Mouse (Mus musculus) megakaryocyte, embryonic 14.5 days (primary cell): ENCODE data around the gene Klhl6.

Experiments used
- FLI1 ChIP-seq: IDR thresholded peaks from 2 replicates; pipeline ENCODE4 v1.6.1; 2012; ENCODE audit warnings: low read length, inconsistent platforms, mixed read lengths
- GATA1 ChIP-seq: IDR thresholded peaks from 3 replicates; pipeline ENCODE4 v1.6.1; 2012; ENCODE audit warnings: mixed read lengths, low read length, inconsistent platforms, borderline replicate concordance

DNA sequence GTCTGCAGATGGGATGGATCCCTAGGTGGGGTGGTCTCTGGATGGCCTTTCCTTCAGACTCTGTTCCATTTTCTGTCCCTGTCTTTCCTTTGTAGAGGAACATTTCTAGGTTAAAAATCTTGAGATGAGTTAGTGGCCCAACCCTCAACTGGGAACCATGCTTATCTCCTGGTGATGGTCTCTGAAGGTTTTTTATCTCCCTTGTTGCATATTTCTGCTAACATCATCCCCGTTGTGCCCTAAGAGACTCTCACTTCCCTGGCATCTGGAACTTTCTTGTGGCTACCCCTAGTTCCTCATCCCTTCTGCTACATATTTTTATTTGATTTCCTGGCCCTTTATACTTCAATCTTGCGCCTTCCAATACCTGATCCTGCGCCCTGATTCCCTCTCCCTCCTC is 10.4 kb upstream of the Klhl6 start:
- no peak for TF ChIP-seq GATA1
- TF ChIP-seq FLI1: no peak
